9 mouse cellular contexts compared by ENCODE assay signal in the genomic region with DNA sequence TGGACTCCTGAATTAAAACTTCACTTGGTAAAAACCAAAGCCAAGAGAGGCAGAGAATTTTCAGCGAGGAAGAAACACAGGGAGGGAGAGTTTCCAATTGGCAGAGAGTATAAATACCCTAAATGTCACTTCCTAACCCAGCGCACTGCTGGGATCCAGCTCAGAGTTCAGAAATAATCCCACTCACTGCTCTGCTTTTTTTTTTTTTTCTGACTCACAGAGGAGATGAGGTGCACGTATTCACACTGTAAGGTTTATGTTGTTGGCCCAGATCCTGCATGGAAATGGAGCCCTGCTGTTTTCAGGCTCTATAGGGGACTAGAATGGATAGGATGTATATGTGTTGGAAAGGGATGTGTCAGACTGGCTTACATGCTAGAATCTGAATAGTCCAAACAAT.
"Had no signal": no experiment of that assay in that cellular context is flagged by ENCODE, and none has a peak within 500 bp of the region (broad histone marks: within the 10 kb centered on the region; RNA-seq: fewer than 3 reads in every experiment).

No protein-coding gene starts in this region.

- DNase-seq: retina, postnatal 1 day; right cerebral cortex, postnatal 25 days; right cerebral cortex, postnatal 4 days; spleen, adult 18-20 months; thymus, adult 18-20 months; thymus, adult 2 months; thymus, postnatal 14 days; thymus, postnatal 25 days; thymus, postnatal 4 days had no signal
